Mouse (Mus musculus) hindlimb bud, embryonic 11.5 days (tissue): Measurements from ENCODE around the gene Sirt7.
A peak's percentile ranks its signal among the peaks of the same experiment; 100 is the strongest.

Experiments
- DNase-seq: peaks from one replicate; pipeline ENCODE4 v3.0.0-alpha.2; 2012; ENCODE audit warnings: low read depth, low spot score; ENCODE audit errors: extremely low spot score

The Sirt7 gene

GRCm38 (mm10) chr11:120572752-120573584 lies 52.1 kb downstream of the Sirt7 start, which contains the start of gene P4hb:
TSS of gene P4hb (minus strand) at chr11:120573253.
- peak; percentile 99 for DNase-seq

- no peak for DNase-seq
Observed at GRCm38 (mm10) chr11:120572417-120572751, 52.7 kb downstream of the Sirt7 start.

GRCm38 (mm10) chr11:120571754-120572416 lies 53.2 kb downstream of the Sirt7 start:
- no peak for DNase-seq

- no peak for DNase-seq
Observed at GRCm38 (mm10) chr11:120571122-120571521, 53.9 kb downstream of the Sirt7 start.
